Mouse (Mus musculus) liver, embryonic 11.5 days (tissue): ENCODE measurements around the gene Slc16a10. TPM values are rescaled to one million over a fixed set of nuclear protein-coding genes. Genes with fewer than 3 reads are reported as not detected.

Experiments used
- ATAC-seq: fragments of 200-750 bp; cut with Nextera tagmentation; replicated peaks from 2 replicates; pipeline ENCODE4 v1.8.0; 2017; ENCODE audit warnings: moderate number of reproducible peaks, mild to moderate bottlenecking, moderate TSS enrichment, moderate library complexity; ENCODE audit not compliant: low FRiP score
- DNase-seq: peaks from one replicate; pipeline ENCODE4 v3.0.0-alpha.2; 2017; ENCODE audit warnings: low spot score
- H3K27ac ChIP-seq: fragments of 300-500 bp; sonication (generic); 2 replicates; pipeline ENCODE4 v1.5.1; 2014; ENCODE audit warnings: mild to moderate bottlenecking, low read depth, low read length, control low read depth
- H3K27me3 ChIP-seq: fragments of 300-500 bp; sonication (generic); replicated peaks from 2 replicates; pipeline ENCODE4 v1.6.1; 2014; ENCODE audit warnings: low read length, mixed read lengths; ENCODE audit not compliant: control insufficient read depth, insufficient read depth
- H3K36me3 ChIP-seq: fragments of 300-500 bp; sonication (generic); 2 replicates; pipeline ENCODE4 v1.6.1; 2014; ENCODE audit warnings: mild to moderate bottlenecking, low read length, moderate library complexity, mixed read lengths; ENCODE audit not compliant: control insufficient read depth, insufficient read depth
- H3K4me1 ChIP-seq: fragments of 300-500 bp; sonication (generic); replicated peaks from 2 replicates; pipeline ENCODE4 v1.6.1; 2014; ENCODE audit warnings: low read length, mixed read lengths; ENCODE audit not compliant: control insufficient read depth, insufficient read depth
- H3K4me2 ChIP-seq: fragments of 300-500 bp; sonication (generic); 2 replicates; pipeline ENCODE4 v1.6.1; 2014; ENCODE audit warnings: mild to moderate bottlenecking, control low read depth, moderate library complexity
- H3K4me3 ChIP-seq: fragments of 300-500 bp; sonication (generic); 2 replicates; pipeline ENCODE4 v1.5.1; 2014; ENCODE audit warnings: low read depth, low read length, control low read depth
- H3K9ac ChIP-seq: fragments of 300-500 bp; sonication (generic); 2 replicates; pipeline ENCODE4 v1.6.1; 2014; ENCODE audit warnings: low read depth, low read length, control low read depth
- H3K9me3 ChIP-seq: fragments of 300-500 bp; sonication (generic); 2 replicates; pipeline ENCODE4 v1.6.1; 2016; ENCODE audit warnings: low read length, inconsistent platforms, mixed read lengths; ENCODE audit not compliant: control insufficient read depth
- WGBS: fragments of 180-500 bp; shearing (Covaris S2); extraction: QIAGEN DNeasy Blood & Tissue Kit; methylation state at CpG from one replicate; pipeline ENCODE4 v1.1.7; 2014; 5-methylcytosine and 5-hydroxymethylcytosine counted together
- polyA plus RNA-seq: library from polyadenylated mRNA; unstranded; fragments of >200 nt; fragmentation: Nextera tagmentation; extraction: Ambion mirVana; gene quantifications from 2 replicates; pipeline ENCODE4 v1.2.1, GENCODE M21; 2014

Gene Slc16a10
- polyA plus RNA-seq, 1 experiment from 2014 or later, result 46.9 TPM

GRCm38 (mm10) chr10:40029610-40030009, 112.4 kb downstream of the Slc16a10 start:
- H3K4me1 ChIP-seq, result no peaks in the 10 kb centered on the region; the same call in 1 of the 2 replicates
- H3K9ac ChIP-seq, result no peak overlapping the region
- H3K27ac ChIP-seq, result no peak overlapping the region
- H3K4me3 ChIP-seq, result no peak overlapping the region
- 84% methylated on average over 2 of the region's 2 CpGs for WGBS
- DNase-seq, result no peak
- no peaks in the 10 kb centered on the region for H3K36me3 ChIP-seq
- peaks cover 5% of the 10 kb centered on the region for H3K27me3 ChIP-seq
- no peaks in the 10 kb centered on the region for H3K9me3 ChIP-seq
- ATAC-seq, result no peak
- no peak overlapping the region for H3K4me2 ChIP-seq

GRCm38 (mm10) chr10:40028091-40028490, 114.0 kb downstream of the Slc16a10 start:
- Histone ChIP-seq H3K4me3 (no peak overlapping the region), H3K9ac (no peak overlapping the region), H3K27me3 (peaks cover 17% of the 10 kb centered on the region), H3K4me1 (no peaks in the 10 kb centered on the region; the same call in 1 of the 2 replicates), H3K4me2 (no peak overlapping the region), H3K36me3 (no peaks in the 10 kb centered on the region), H3K27ac (no peak overlapping the region), H3K9me3 (no peaks in the 10 kb centered on the region)
- ATAC-seq (no peak), DNase-seq (peak; percentile 3)
- WGBS, result 74% methylated on average over 8 of the region's 8 CpGs

DNA sequence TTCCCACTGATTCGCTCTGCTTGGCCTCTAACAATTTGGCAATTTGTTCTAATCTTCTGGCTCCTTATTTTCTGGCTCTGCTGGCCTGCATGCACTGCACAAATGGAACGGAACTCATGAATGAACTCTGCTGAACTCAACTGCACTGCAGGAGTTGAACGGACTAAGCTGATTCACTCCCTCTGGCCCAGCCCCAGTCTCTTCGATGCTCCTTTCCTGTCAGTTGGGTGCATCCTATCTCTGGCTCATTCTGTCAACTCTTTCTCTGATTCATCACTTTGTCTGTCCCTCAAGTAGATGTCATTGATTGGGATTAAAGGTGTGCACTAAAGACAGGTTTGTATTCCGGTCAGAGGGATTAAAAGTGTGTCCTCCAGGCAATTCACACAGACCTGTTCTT, 115.5 kb downstream of the Slc16a10 start:
- no peaks in the 10 kb centered on the region for H3K9me3 ChIP-seq
- WGBS, result 90% methylated on average over 5 of the region's 5 CpGs
- H3K4me1 ChIP-seq, result no peaks in the 10 kb centered on the region; the same call in 1 of the 2 replicates
- no peak overlapping the region for H3K4me3 ChIP-seq
- DNase-seq, result no peak
- peaks cover 17% of the 10 kb centered on the region for H3K27me3 ChIP-seq
- no peak for ATAC-seq
- H3K9ac ChIP-seq, result no peak overlapping the region
- no peak overlapping the region for H3K4me2 ChIP-seq
- no peak overlapping the region for H3K27ac ChIP-seq
- H3K36me3 ChIP-seq, result no peaks in the 10 kb centered on the region

DNA sequence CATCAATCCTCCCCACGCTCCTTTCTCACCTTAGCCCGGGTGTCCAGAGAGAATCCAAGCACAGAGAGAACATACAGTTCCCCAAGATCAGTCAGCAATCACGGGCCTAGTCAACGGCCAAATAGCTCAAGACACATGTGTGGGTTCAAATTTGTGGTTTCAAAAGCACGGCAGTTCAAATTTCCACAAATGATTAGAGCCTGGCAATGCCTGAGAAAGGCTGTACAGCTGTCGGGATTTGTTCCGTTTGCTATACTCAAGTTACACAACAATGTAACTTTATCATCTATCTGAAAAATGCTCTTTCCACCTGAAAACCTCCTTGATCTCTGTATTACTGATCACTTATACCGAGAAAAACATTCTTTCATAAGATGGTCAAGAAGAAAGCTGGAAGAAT, 116.5 kb downstream of the Slc16a10 start:
- 65% methylated on average over 8 of the region's 8 CpGs for WGBS
- Histone ChIP-seq H3K9me3 (no peaks in the 10 kb centered on the region), H3K4me3 (peak overlapping the region; percentile 66)

DNA sequence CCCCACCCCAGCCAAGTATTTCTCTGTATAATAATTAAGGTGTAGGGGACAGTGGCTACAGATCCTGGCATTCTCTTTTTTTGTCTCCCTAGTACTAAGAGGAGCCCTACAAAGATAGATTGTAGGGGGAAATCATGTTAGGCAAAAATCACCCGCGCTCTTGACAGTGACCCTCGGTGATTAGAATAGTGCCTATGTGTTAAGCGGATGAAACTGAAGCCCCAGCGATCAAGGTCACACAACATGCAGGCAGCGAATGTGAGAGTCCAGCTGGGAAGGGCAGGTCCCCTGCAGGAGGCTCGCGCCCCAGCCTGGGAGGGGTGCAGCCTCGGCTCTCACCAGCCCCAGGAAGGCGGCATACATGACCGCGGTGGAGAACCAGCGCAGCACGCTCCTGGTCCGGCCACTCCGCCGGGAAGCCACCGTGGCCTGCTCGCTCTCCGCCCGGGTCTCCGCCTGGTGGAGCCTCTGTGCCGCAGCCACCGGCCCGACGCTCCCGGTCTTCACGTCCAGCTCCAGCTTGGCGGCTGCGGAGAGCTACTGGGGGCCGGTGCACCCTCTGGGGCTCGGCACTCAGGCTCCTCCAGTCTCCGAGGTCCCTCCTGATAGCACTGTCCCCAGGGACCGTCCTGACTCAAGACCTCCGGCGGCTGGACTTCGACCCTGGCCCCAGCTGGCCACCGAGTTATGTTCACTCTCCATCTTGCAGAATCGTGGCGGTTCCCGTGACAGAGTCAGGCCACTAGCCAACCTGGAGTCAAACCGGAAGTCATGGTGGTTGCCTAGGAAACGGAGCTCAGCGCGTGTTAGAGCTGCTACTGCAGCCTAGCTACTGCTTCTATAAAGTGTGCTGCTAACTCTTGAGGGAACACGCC, 117.3 kb downstream of the Slc16a10 start, which contains the start of gene Mfsd4b1:
Gene Mfsd4b1, minus strand, starts transcription at position 715 of the 875 bp plus-strand sequence.
- peak within 1 kb of the TSS; percentile 52; the same call in 1 of the 2 replicates for H3K27ac ChIP-seq

More for the DNA sequence above, 116.5 kb downstream of the Slc16a10 start:
- DNase-seq (no peak), ATAC-seq (no peak)
- no peak overlapping the region for H3K27ac ChIP-seq
- no peaks in the 10 kb centered on the region for H3K36me3 ChIP-seq
- peak overlapping the region; percentile 92 for H3K4me2 ChIP-seq
- H3K4me1 ChIP-seq, result no peaks in the 10 kb centered on the region; the same call in 1 of the 2 replicates
- peaks cover 17% of the 10 kb centered on the region for H3K27me3 ChIP-seq
- no peak overlapping the region for H3K9ac ChIP-seq

DNA sequence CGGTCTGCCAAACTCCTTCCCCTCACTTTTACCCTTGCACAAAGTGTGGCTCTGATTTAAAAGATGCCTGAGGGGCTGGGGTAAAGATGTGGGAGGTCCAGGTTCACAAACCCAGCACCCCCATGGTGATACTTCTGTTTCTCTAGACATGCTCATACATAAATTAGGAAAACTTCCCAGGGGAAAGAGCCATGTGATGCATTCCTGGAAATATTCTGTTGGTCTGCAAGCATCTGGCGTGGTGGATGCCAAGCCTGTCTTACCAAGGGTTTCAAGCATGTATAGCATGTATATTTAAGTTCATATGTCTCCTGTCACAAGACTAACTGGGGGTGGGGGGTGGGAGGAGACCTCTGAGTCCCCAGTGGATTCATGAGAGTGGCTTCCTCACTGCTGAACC, 121.7 kb downstream of the Slc16a10 start:
- Histone ChIP-seq H3K4me1 (no peaks in the 10 kb centered on the region; the same call in 1 of the 2 replicates), H3K27ac (no peak overlapping the region), H3K4me2 (no peak overlapping the region), H3K36me3 (no peaks in the 10 kb centered on the region), H3K27me3 (peaks cover 17% of the 10 kb centered on the region), H3K9ac (no peak overlapping the region), H3K4me3 (no peak overlapping the region), H3K9me3 (no peaks in the 10 kb centered on the region)
- no peak for DNase-seq
- no peak for ATAC-seq
- 57% methylated on average over 2 of the region's 2 CpGs for WGBS

More for the DNA sequence above, 117.3 kb downstream of the Slc16a10 start, which contains the start of gene Mfsd4b1:
- WGBS, result 1% methylated on average over 46 of the region's 46 CpGs
- Histone ChIP-seq H3K9me3 (no peaks in the 10 kb centered on the region), H3K4me1 (no peaks in the 10 kb centered on the region; the same call in 1 of the 2 replicates), H3K4me2 (peak within 1 kb of the TSS; percentile 92), H3K36me3 (no peaks in the 10 kb centered on the region), H3K27me3 (peaks cover 17% of the 10 kb centered on the region), H3K9ac (peak within 1 kb of the TSS; percentile 57), H3K4me3 (peak within 1 kb of the TSS; percentile 66)
- peak; percentile 76 for DNase-seq
- peak; percentile 84 for ATAC-seq

GRCm38 (mm10) chr10:40019492-40019891, 122.6 kb downstream of the Slc16a10 start:
- Histone ChIP-seq H3K4me1 (no peaks in the 10 kb centered on the region), H3K27ac (no peak overlapping the region), H3K4me3 (no peak overlapping the region), H3K9me3 (no peaks in the 10 kb centered on the region), H3K9ac (no peak overlapping the region), H3K4me2 (no peak overlapping the region), H3K27me3 (peaks cover 10% of the 10 kb centered on the region), H3K36me3 (no peaks in the 10 kb centered on the region)
- 72% methylated on average over 3 of the region's 3 CpGs for WGBS
- DNase-seq (no peak), ATAC-seq (no peak)

DNA sequence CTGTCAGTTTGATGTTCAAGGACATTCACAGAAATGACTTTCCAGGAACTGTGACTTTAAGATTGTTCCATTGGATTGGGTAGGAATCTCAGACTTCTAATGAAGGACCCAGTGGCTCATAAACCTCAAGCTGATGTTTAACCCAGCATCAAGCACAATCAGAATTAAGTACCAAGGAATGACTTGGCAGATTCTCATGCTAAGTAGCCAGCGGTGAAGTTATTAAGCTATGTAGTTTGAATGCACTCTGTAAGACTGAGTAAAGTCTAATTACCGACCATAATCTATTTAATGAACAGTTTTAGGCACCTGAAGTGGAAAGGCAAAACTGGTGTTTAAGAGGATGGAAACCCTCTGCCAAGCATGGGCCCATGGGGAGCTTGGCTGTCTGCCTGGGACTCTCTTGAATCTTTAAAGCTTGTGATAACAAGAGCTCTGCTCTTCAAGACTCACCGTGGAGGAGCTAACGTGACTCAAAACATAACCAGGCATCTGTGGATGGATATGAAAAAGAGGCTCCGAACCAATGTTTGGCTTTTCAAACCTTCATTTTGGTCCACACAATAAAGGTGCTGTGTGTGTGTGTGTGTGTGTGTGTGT, 123.7 kb downstream of the Slc16a10 start:
- Histone ChIP-seq H3K27me3 (0 out of 2 replicates have a peak, but pooled peaks cover 3% of the 10 kb centered on the region), H3K27ac (no peak overlapping the region), H3K36me3 (no peaks in the 10 kb centered on the region), H3K9me3 (no peaks in the 10 kb centered on the region), H3K9ac (no peak overlapping the region), H3K4me3 (no peak overlapping the region), H3K4me2 (no peak overlapping the region), H3K4me1 (no peaks in the 10 kb centered on the region)
- ATAC-seq (no peak), DNase-seq (no peak)
- 84% methylated on average over 5 of the region's 5 CpGs for WGBS
